Mouse (Mus musculus) spleen, adult 2 months (tissue): ENCODE measurements at regions not wholly inside any gene's neighbourhood (a gene's known extent, or its start where the extent isn't known, plus 50 kb on each side); places are given as distances from the start of the nearest gene placed in this dataset.

Source experiments
- CTCF ChIP-seq: fragments of 200-500 bp; IDR thresholded peaks from 2 replicates; pipeline ENCODE4 v1.5.1; 2011; ENCODE audit warnings: mild to moderate bottlenecking, inconsistent platforms; ENCODE audit not compliant: insufficient read depth, insufficient read length, insufficient replicate concordance; ENCODE audit errors: extremely low read depth
- POLR2A ChIP-seq: fragments of 200-500 bp; IDR thresholded peaks from 2 replicates; pipeline ENCODE4 v1.6.1; 2011; ENCODE audit warnings: low read depth, low read length, inconsistent platforms

DNA sequence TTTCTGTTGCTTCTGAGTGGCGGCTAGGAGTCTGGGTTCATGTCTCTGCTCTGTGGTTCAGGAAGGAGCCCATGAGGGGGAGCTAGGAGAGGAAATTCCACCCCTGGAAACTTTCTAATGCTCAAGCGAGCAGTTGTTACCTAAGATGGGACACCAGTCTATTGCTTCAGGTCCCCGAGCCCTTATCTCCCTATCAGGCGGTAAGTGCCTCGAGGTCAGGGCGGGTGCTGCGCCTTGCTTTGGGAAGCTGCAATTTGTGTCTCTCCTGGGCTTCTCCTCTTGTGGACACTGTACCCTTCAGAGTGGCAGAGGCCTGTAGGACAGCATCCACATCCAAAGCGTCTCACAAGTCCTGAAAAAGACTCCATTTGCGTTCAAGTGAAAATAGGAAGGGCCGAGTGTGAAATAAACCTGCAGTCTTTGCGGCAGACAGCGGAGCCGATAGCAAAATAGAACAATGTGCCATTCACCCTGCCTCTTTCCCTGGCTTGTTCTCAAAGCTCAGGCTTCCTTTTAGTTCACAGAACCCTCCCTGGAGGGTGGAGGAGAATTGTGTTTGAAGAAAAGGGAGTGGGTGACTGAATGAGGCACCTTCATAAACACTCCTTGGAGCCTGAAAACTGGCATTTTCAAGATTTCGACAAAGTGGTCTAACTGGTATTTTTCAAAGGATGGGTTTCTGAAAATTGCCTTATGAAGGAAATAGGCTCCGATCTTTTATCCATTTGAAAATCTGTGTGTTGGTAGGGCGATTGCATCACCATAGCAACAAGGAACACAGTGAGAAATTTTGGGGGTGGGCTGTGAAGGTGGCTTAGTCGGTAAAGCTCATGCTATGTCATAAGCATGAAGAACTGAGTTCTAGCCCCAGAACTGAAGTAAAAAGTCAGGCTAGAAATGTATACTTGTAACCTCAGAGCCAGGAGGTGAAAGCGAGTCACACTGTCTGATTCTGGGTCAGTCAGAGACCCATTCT is 87.2 kb upstream of the Cxcr4 start:
- TF ChIP-seq CTCF: no peak
- TF ChIP-seq POLR2A: no peak
